Mouse (Mus musculus): ENCODE measurements around the gene Ctrb1.

DNA sequence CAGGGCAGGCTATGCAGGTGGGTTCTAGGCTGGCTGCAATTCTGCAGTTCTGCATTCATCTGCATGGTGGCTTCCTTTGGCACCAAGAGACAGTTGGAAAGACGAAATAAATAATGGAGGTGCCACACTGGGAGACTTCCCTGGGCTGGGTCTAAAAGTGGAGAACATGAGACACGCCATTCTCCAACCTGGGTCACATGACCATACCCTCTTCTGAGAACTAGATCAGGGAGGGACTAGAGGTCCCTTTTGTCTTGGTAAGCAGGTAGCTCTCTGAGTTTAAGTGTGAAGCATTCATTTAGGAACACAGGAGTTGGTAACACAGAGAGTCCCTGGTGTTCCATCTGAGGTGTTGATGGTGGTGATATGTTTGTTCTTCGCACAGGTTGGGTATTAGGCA, 9.4 kb upstream of the Ctrb1 start:
- TF ChIP-seq EP300 (IDR thresholded peaks at IDR 0.05) (no peak), CTCF (IDR thresholded peaks at IDR 0.05) (no peak)

All from lung, postnatal 0 days (tissue).